Mouse (Mus musculus): Measurements from ENCODE around the gene Hist1h2ae.
"Not testable (repeated sequence)": the region's sequence is repeated elsewhere in the genome, so short reads cannot be mapped to it uniquely, and the experiment has no call there.

DNA sequence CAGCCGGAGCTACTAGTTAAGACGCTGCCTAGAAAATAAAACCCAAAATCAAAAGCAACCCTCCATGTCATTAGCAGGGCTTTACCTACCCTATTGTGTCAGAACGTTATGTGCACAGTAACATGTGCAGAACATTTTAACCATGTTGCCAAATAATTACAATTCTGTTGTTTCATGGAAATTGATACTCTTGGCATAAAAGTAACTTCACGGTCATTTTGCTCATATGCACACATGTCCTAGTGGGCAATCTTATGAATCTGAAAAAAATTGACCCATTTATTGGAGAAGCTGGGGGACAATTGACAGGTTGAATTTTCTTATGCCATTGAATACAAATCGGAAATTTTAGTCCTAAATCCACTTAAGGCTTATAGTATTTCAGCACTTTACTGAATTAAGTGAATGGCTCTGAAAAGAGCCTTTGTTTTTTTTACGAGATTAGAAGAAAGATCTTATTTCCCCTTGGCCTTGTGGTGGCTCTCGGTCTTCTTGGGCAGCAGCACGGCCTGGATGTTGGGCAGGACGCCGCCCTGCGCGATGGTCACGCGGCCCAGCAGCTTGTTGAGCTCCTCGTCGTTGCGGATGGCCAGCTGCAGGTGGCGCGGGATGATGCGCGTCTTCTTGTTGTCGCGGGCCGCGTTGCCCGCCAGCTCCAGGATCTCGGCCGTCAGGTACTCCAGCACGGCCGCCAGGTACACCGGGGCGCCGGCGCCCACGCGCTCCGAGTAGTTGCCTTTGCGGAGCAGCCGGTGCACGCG lies 579 bp downstream of the Hist1h2ae start:
- not testable (repeated sequence) for TF ChIP-seq EP300 (IDR thresholded peaks at IDR 0.05)
- peak; percentile 23; the same call in 1 of the 2 replicates for TF ChIP-seq CTCF (IDR thresholded peaks at IDR 0.05)

All from lung, postnatal 0 days (tissue).